ENCODE assay signal across 22 mouse cellular contexts in the genomic region with DNA sequence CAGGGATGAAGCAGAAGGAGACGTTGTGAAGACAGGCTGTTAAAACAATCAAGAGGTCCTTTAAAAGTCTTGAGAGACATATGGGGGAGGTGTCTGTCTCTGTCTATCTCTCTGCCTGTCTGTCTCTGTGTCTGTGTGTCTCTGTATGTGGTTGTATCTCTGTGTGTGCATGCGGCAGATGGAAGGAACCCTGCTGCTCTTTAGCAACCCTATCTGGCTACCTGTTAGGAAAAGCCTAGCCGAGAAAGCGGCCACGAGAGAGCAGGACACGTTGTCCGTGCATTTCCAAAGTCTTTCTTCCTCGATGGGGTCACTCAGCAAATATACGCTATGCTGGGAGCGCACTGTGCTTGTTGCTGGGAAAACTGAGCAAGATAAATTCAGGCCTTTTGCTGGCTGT.
DNase-seq lines count a peak whose midpoint lies in the region; ATAC-seq and TF ChIP-seq lines count a peak whose summit lies in the region.
"Had no signal": no experiment of that assay in that cellular context is flagged by ENCODE, and none has a peak within 500 bp of the region (broad histone marks: within the 10 kb centered on the region; RNA-seq: fewer than 3 reads in every experiment).

No protein-coding gene starts in this region.

- DNase-seq in cerebellum, adult 11-12 months, result peak; percentile 41
- DNase-seq in cerebellum, postnatal 4 days (ENCODE audit: low spot score in 2 of 2), result no peak
- DNase-seq in hindbrain, postnatal 0 days (ENCODE audit: low spot score), result no peak
- peak; percentile 72 for DNase-seq in brain, adult 2 months (ENCODE audit: low read depth, low spot score)
- no peak for DNase-seq in lung, adult 2 months
- DNase-seq: adrenal gland, adult 2 months; gastrocnemius, postnatal 10 days; heart, adult 11 months; heart, postnatal 14 days; kidney, adult 18-20 months; kidney, postnatal 10 days; liver; lung, postnatal 10 days; right cerebral cortex, adult 18-20 months; thymus, postnatal 36 days had no signal

- no peaks in the 10 kb centered on the region for H3K27me3 ChIP-seq in hindbrain, embryonic 13.5 days
- H3K27me3 ChIP-seq in hindbrain, postnatal 0 days (ENCODE audit: insufficient read depth, low read length), result no peaks in the 10 kb centered on the region
- no peaks in the 10 kb centered on the region for H3K27me3 ChIP-seq in midbrain, embryonic 13.5 days
- H3K27me3 ChIP-seq: heart, embryonic 12.5 days; hindbrain, embryonic 12.5 days had no signal

- TF ChIP-seq CTCF in hindbrain, postnatal 0 days (IDR thresholded peaks at IDR 0.05; ENCODE audit: low read depth), result no peak
- TF ChIP-seq CTCF in lung, adult 2 months (IDR thresholded peaks at IDR 0.05; ENCODE audit: insufficient read depth, low read length), result no peak

- peak overlapping the region; percentile 66; the same call in 1 of the 2 replicates for H3K27ac ChIP-seq in hindbrain, embryonic 13.5 days
- H3K27ac ChIP-seq in hindbrain, postnatal 0 days, result no peak overlapping the region
- peak overlapping the region; percentile 20; the same call in 1 of the 2 replicates for H3K27ac ChIP-seq in midbrain, embryonic 13.5 days

- no peak for ATAC-seq in hindbrain, embryonic 13.5 days (ENCODE audit: low FRiP score)
- no peak for ATAC-seq in hindbrain, postnatal 0 days
- no peak for ATAC-seq in midbrain, embryonic 13.5 days
- no peak for ATAC-seq in megakaryocyte-erythroid progenitor cell, adult 5-6 weeks (replicated peaks; ENCODE audit: low FRiP score, low TSS enrichment, poor library complexity, severe bottlenecking)

- WGBS in hindbrain, embryonic 13.5 days, result 77% methylated on average over 10 of the region's 10 CpGs
- WGBS in hindbrain, postnatal 0 days, result 82% methylated on average over 10 of the region's 10 CpGs
- WGBS in midbrain, embryonic 13.5 days, result 78% methylated on average over 10 of the region's 10 CpGs
- 87% methylated on average over 10 of the region's 10 CpGs for WGBS in lung, adult 2 months

- no peak overlapping the region for H3K4me3 ChIP-seq in hindbrain, embryonic 13.5 days
- no peak overlapping the region for H3K4me3 ChIP-seq in hindbrain, postnatal 0 days (ENCODE audit: low read length)
- H3K4me3 ChIP-seq in midbrain, embryonic 13.5 days (replicated peaks), result no peak overlapping the region
- H3K4me3 ChIP-seq in lung, adult 2 months (replicated peaks; ENCODE audit: extremely low read depth, low read depth, low read length), result no peak overlapping the region
- H3K4me3 ChIP-seq: erythroblast, embryonic 14.5 days; heart, embryonic 12.5 days; hindbrain, embryonic 12.5 days; layer of hippocampus, adult 2 months had no signal

- H3K36me3 ChIP-seq in hindbrain, embryonic 13.5 days, result no peaks in the 10 kb centered on the region
- H3K36me3 ChIP-seq in hindbrain, postnatal 0 days (ENCODE audit: insufficient read depth, low read length), result no peaks in the 10 kb centered on the region
- peaks cover 6% of the 10 kb centered on the region; the same call in 1 of the 2 replicates for H3K36me3 ChIP-seq in midbrain, embryonic 13.5 days
- H3K36me3 ChIP-seq: heart, embryonic 12.5 days; hindbrain, embryonic 12.5 days had no signal

- H3K9ac ChIP-seq in hindbrain, embryonic 13.5 days, result 0 out of 2 replicates have a peak overlapping the region, but pooled peaks have one; percentile 9
- H3K9ac ChIP-seq in hindbrain, postnatal 0 days (replicated peaks; ENCODE audit: low read length), result no peak overlapping the region
- no peak overlapping the region for H3K9ac ChIP-seq in midbrain, embryonic 13.5 days (replicated peaks)
- H3K9ac ChIP-seq: heart, embryonic 12.5 days; hindbrain, embryonic 12.5 days had no signal

- peaks cover 51% of the 10 kb centered on the region for H3K4me1 ChIP-seq in hindbrain, embryonic 13.5 days (replicated peaks)
- peaks cover 19% of the 10 kb centered on the region for H3K4me1 ChIP-seq in hindbrain, postnatal 0 days (ENCODE audit: insufficient read depth, low read length)
- peaks cover 41% of the 10 kb centered on the region for H3K4me1 ChIP-seq in midbrain, embryonic 13.5 days (replicated peaks)
- H3K4me1 ChIP-seq in lung, adult 2 months (ENCODE audit: control insufficient read depth, insufficient read depth, low read length), result peaks cover 8% of the 10 kb centered on the region

- H3K4me2 ChIP-seq in hindbrain, embryonic 13.5 days, result no peak overlapping the region
- H3K4me2 ChIP-seq in hindbrain, postnatal 0 days (ENCODE audit: low read depth, low read length), result no peak overlapping the region
- no peak overlapping the region for H3K4me2 ChIP-seq in midbrain, embryonic 13.5 days (replicated peaks)
- H3K4me2 ChIP-seq: heart, embryonic 12.5 days; hindbrain, embryonic 12.5 days had no signal

- H3K9me3 ChIP-seq in hindbrain, embryonic 13.5 days, result no peaks in the 10 kb centered on the region
- no peaks in the 10 kb centered on the region for H3K9me3 ChIP-seq in hindbrain, postnatal 0 days (ENCODE audit: low read length)
- H3K9me3 ChIP-seq in midbrain, embryonic 13.5 days, result no peaks in the 10 kb centered on the region
- H3K9me3 ChIP-seq: hindbrain, embryonic 12.5 days had no signal

- no peak for TF ChIP-seq POLR2A in lung, adult 2 months (IDR thresholded peaks at IDR 0.05; ENCODE audit: borderline replicate concordance, extremely low read depth, low read depth, low read length)

Comparison
In these comparisons a context has a peak if more than half of its experiments do, and no peak if none do; other contexts are left out.
1. DNase-seq: peak in cerebellum, adult 11-12 months (single experiment) and brain, adult 2 months (single experiment); none in cerebellum, postnatal 4 days (0 of 2), hindbrain, postnatal 0 days (single experiment) and lung, adult 2 months (single experiment).